Mouse (Mus musculus): ENCODE results near the gene Rfx2.

GRCm38 (mm10) chr17:56751404-56752072 is 79.3 kb downstream of the Rfx2 start:
- TF ChIP-seq CTCF (IDR thresholded peaks at IDR 0.05; ENCODE audit: borderline replicate concordance, insufficient read depth, low read length) (no peak), POLR2A (IDR thresholded peaks at IDR 0.05; ENCODE audit: low read depth, low read length) (no peak)
